Mouse (Mus musculus) limb, embryonic 11.5 days (tissue): Measurements from ENCODE around the gene A230072I06Rik. TPM values are rescaled to one million over a fixed set of nuclear protein-coding genes. Genes with fewer than 3 reads are reported as not detected.
A peak's percentile ranks its signal among the peaks of the same experiment; 100 is the strongest.

ENCODE experiments used
- ATAC-seq: fragments of 200-750 bp; cut with Nextera tagmentation; 2 replicates; pipeline ENCODE4 v1.8.0; 2017; ENCODE audit warnings: low read depth; ENCODE audit not compliant: insufficient number of reproducible peaks, low FRiP score, low TSS enrichment
- DNase-seq: peaks from one replicate; pipeline ENCODE4 v3.0.0-alpha.2; 2015; ENCODE audit warnings: low spot score
- H3K27ac ChIP-seq: fragments of 300-500 bp; sonication (generic); replicated peaks from 2 replicates; pipeline ENCODE4 v1.5.1; 2014; ENCODE audit warnings: low read depth, mild to moderate bottlenecking, low read length
- H3K27me3 ChIP-seq: fragments of 300-500 bp; sonication (generic); 2 replicates; pipeline ENCODE4 v1.6.1; 2014; ENCODE audit warnings: mild to moderate bottlenecking, low read length, mixed read lengths; ENCODE audit not compliant: control insufficient read depth, insufficient read depth
- H3K36me3 ChIP-seq: fragments of 300-500 bp; sonication (generic); 2 replicates; pipeline ENCODE4 v1.6.1; 2014; ENCODE audit warnings: mild to moderate bottlenecking, low read length, moderate library complexity, mixed read lengths; ENCODE audit not compliant: control insufficient read depth, insufficient read depth
- H3K4me1 ChIP-seq: fragments of 300-500 bp; sonication (generic); 2 replicates; pipeline ENCODE4 v1.6.1; 2014; ENCODE audit warnings: low read length, mixed read lengths; ENCODE audit not compliant: control insufficient read depth, insufficient read depth
- H3K4me2 ChIP-seq: fragments of 300-500 bp; sonication (generic); 2 replicates; pipeline ENCODE4 v1.6.1; 2014; ENCODE audit warnings: low read depth, mild to moderate bottlenecking, moderate library complexity; ENCODE audit not compliant: severe bottlenecking
- H3K4me3 ChIP-seq: fragments of 300-500 bp; sonication (generic); 2 replicates; pipeline ENCODE4 v1.5.1; 2014; ENCODE audit warnings: low read depth, low read length
- H3K9ac ChIP-seq: fragments of 300-500 bp; sonication (generic); 2 replicates; pipeline ENCODE4 v1.6.1; 2014; ENCODE audit warnings: mild to moderate bottlenecking, low read length
- H3K9me3 ChIP-seq: fragments of 300-500 bp; sonication (generic); 2 replicates; pipeline ENCODE4 v1.6.1; 2016; ENCODE audit warnings: low read length; ENCODE audit not compliant: control insufficient read depth
- WGBS: fragments of 180-500 bp; shearing (Covaris S2); extraction: QIAGEN DNeasy Blood & Tissue Kit; methylation state at CpG from one replicate; pipeline ENCODE4 v1.1.7; 2014; 5-methylcytosine and 5-hydroxymethylcytosine counted together
- polyA plus RNA-seq: library from polyadenylated mRNA; unstranded; fragments of >200 nt; fragmentation: Nextera tagmentation; extraction: Ambion mirVana; gene quantifications from 2 replicates; pipeline ENCODE4 v1.2.1, GENCODE M21; 2014

A230072I06Rik gene
- polyA plus RNA-seq, 1 experiment from 2014 or later: not detected

- Histone ChIP-seq H3K4me2 (no peak overlapping the region), H3K4me1 (peaks cover 7% of the 10 kb centered on the region)
Observed at GRCm38 (mm10) chr8:12327187-12327586, 48.6 kb downstream of the A230072I06Rik start.

GRCm38 (mm10) chr8:12327707-12328471 is 49.3 kb downstream of the A230072I06Rik start:
- DNase-seq: no peak
- H3K4me2 ChIP-seq: no peak overlapping the region
- H3K27ac ChIP-seq: no peak overlapping the region
- H3K36me3 ChIP-seq: no peaks in the 10 kb centered on the region
- 0 out of 2 replicates have a peak, but pooled peaks cover 4% of the 10 kb centered on the region for H3K27me3 ChIP-seq
- H3K9me3 ChIP-seq: no peaks in the 10 kb centered on the region
- no peak overlapping the region for H3K4me3 ChIP-seq
- WGBS: 78% methylated on average over 21 of the region's 21 CpGs
- no peak overlapping the region for H3K9ac ChIP-seq
- H3K4me1 ChIP-seq: peaks cover 7% of the 10 kb centered on the region
- ATAC-seq: no peak

More at GRCm38 (mm10) chr8:12327187-12327586, 48.6 kb downstream of the A230072I06Rik start:
- no peak overlapping the region for H3K4me3 ChIP-seq
- H3K27me3 ChIP-seq: 0 out of 2 replicates have a peak, but pooled peaks cover 4% of the 10 kb centered on the region
- DNase-seq (no peak), ATAC-seq (no peak)
- no peaks in the 10 kb centered on the region for H3K9me3 ChIP-seq
- H3K27ac ChIP-seq: no peak overlapping the region
- 61% methylated on average over 13 of the region's 13 CpGs for WGBS
- H3K36me3 ChIP-seq: no peaks in the 10 kb centered on the region
- H3K9ac ChIP-seq: no peak overlapping the region

DNA sequence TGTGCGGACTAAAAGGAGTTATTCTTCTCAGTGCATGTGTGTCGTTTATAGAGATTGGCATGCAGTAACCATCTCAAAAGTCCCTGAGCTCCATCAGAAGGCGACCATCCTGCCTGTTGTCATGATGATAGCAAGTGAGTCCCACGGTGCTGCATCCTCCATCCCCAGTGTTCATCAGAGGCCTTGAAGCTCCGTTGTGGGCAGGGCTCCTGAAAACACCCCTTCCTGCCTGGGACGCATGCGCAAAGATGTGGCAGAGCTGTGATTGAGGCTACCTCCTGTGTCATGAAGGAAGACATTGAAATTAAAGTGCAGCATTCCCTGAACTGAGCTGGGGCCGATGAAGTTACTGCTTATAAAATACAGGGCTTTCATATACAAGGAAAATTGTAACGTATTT is 49.9 kb downstream of the A230072I06Rik start:
- H3K4me2 ChIP-seq: no peak overlapping the region
- H3K36me3 ChIP-seq: no peaks in the 10 kb centered on the region
- no peak for DNase-seq
- 79% methylated on average over 9 of the region's 9 CpGs for WGBS
- 0 out of 2 replicates have a peak, but pooled peaks cover 4% of the 10 kb centered on the region for H3K27me3 ChIP-seq
- H3K9ac ChIP-seq: no peak overlapping the region
- no peak for ATAC-seq
- no peak overlapping the region for H3K27ac ChIP-seq
- H3K4me1 ChIP-seq: peaks cover 7% of the 10 kb centered on the region
- H3K9me3 ChIP-seq: no peaks in the 10 kb centered on the region
- no peak overlapping the region for H3K4me3 ChIP-seq

DNA sequence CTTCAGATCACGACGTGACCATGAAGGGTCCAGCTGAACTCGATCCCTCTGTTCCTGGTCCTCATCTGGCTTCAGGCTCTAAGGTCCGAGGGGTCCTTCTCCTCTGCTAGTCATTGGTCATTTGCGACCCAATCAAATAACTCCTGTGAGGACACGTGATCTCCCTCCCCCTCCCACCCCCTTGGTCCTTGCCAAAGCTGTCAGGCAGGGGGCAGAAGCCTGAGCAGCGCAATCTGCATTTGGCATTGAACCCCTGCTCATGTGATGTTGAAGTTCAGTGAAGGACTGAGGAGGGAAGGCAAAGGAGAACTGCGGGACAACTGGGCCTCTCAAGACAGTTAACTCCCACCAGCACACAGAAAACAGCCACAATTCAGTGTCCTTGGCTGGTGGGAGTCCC is 51.4 kb downstream of the A230072I06Rik start:
- Histone ChIP-seq H3K4me3 (no peak overlapping the region), H3K27me3 (no peaks in the 10 kb centered on the region), H3K4me1 (peaks cover under 1% of the 10 kb centered on the region), H3K9ac (no peak overlapping the region), H3K36me3 (no peaks in the 10 kb centered on the region), H3K4me2 (no peak overlapping the region), H3K27ac (no peak overlapping the region), H3K9me3 (no peaks in the 10 kb centered on the region)
- WGBS: 17% methylated on average over 8 of the region's 8 CpGs
- DNase-seq (peak; percentile 42), ATAC-seq (no peak)

Other genes starting within 250 kb of the A230072I06Rik start
- not detected in 2 replicates for gene Sox1, start 116.5 kb downstream of the A230072I06Rik start, polyA plus RNA-seq